Mouse (Mus musculus): Measurements from ENCODE around the gene Gm49405.

The Gm49405 gene

GRCm38 (mm10) chr19:4051741-4052515 lies 51.5 kb downstream of the Gm49405 start:
- peak; percentile 16 for DNase-seq (ENCODE audit: inconsistent ontology term)

GRCm38 (mm10) chr19:4052516-4053030 lies 52.1 kb downstream of the Gm49405 start:
- no peak for DNase-seq (ENCODE audit: inconsistent ontology term)

DNA sequence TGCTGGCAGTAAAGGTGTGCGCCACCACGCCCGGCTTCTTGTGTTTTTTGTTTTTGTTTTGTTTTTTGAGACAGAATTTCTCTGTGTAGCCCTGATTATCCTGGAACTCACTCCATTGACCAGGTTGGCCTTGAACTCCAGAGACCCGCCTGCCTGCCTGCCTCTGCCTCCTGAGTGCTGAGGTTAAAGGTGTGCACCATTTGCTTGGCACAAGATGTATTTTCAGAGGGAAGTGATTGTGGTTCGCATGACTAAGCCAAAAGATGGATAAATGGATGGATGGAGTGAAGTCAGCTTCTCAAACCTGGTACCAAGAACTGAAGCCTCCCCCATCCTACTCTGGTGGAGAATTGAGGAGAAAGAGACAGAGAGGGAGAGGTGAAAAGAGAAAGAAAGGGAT lies 54.2 kb downstream of the Gm49405 start:
- no peak for DNase-seq (ENCODE audit: inconsistent ontology term)
